Mouse (Mus musculus): Measurements from ENCODE around the gene 1700025G04Rik.

DNA sequence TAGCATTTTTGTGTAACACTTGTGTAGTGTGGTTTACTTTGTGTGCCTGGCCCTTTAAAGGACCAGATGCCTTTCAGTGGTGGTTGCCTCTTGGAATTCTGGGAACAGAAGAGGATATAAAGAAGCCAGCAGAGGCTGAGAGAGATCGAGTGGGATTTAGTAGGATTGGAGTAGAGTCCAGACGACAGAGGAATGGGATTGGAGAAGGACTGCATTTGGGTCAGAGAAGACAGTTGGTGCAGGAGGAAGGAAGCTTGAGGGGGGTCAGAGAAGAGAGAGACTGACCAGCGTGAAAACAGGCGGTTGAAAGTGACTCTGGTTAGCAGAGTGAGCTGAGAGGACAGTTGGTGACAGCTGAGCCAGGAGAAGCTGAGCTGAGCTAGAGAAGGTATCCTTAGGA lies 142.4 kb downstream of the 1700025G04Rik start:
- TF ChIP-seq CTCF (conservative IDR thresholded peaks at IDR 0.05; ENCODE audit: insufficient read depth, insufficient read length, low read depth, low read length) = no peak
- TF ChIP-seq POLR2A (IDR thresholded peaks at IDR 0.05; ENCODE audit: low read depth, low read length) = no peak
